Mouse (Mus musculus) T-helper 17 cell (primary cell): ENCODE measurements around the gene Fry.

Experiments
- in situ Hi-C, 2 experiments: fragments of 300-600 bp; cut with MboI, MseI; formaldehyde crosslinking; loops; 1 replicate in 1 of 2; 2 replicates in 1 of 2; pipeline ENCODE4 v1.15.1; 2025; ENCODE audit warnings: high pct_unique_total_duplicates in 2 of 2

Fry gene

GRCm38 (mm10) chr5:150167287-150167686 lies 48.8 kb downstream of the Fry start:
- in situ Hi-C loops, result no loop called here

- in situ Hi-C loops, result no loop called here
These were observed 50.3 kb downstream of the Fry start for GRCm38 (mm10) chr5:150168712-150169111.

GRCm38 (mm10) chr5:150171562-150171961 lies 53.1 kb downstream of the Fry start:
- in situ Hi-C loops, result loop anchor here in 1 of 2 experiments (5.0 kb wide), 1 partner anchor 51 kb away; no protein-coding TSS in a partner anchor

GRCm38 (mm10) chr5:150173869-150174268 lies 55.4 kb downstream of the Fry start:
- in situ Hi-C loops, result loop anchor here in 1 of 2 experiments (5.0 kb wide), 1 partner anchor 48 kb away; no protein-coding TSS in a partner anchor

DNA sequence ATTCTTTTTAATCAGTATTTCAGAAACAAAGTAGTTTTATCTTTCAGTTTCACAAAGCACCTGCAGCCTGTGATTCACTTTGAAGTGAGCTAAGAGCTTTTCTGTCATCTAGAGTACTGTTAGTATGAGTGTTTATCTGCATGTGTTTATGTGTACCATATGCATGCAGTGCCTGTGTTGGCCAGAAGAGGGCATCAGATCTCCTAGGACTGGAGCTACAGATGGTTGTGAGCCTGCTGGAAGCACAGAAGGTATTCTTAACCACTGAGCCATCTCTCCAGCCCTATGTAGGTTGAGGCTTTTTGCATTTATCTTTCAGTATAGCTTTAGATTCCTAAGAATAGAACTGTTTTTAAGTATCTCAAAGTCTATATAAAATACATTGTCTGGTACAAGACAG lies 56.5 kb downstream of the Fry start:
- in situ Hi-C loops, result loop anchor here in 1 of 2 experiments (5.0 kb wide), 1 partner anchor 47 kb away; no protein-coding TSS in a partner anchor

DNA sequence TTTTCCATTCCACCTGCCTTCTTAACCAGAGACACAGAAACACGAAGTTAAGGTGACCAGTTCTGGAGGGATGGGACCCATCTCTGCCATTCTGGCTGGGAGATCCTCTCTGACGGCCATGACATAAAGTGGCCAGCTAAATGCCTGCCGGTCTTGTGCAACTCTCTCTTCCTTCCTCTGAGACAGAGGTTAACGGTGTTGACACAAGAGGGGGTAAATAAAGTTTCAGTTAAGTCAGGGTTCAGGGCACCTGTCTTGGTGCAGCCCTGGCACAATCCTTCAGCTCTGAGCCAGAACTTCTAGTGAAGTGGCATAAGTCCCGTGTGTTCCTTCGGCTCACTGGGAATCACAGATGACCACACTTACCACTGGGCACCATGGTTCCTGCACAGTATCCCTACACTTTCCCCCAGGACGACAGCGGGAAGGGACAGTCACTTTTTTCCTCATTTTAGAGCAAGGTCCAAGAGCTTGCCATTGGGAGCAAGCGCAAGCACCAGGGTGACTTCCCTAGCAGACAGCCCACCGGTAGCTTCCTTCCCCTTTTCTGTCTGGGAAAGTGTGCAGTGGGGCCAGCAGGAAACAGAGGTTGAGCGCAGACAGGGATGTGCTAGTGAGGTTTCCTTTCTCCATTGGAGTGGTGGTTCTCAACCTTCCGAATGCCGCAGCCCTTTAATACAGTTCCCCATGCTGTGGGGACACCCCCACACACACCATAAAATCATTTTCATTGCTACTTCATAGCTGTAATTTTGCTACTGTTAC lies 58.0 kb downstream of the Fry start:
- in situ Hi-C loops, result no loop called here

DNA sequence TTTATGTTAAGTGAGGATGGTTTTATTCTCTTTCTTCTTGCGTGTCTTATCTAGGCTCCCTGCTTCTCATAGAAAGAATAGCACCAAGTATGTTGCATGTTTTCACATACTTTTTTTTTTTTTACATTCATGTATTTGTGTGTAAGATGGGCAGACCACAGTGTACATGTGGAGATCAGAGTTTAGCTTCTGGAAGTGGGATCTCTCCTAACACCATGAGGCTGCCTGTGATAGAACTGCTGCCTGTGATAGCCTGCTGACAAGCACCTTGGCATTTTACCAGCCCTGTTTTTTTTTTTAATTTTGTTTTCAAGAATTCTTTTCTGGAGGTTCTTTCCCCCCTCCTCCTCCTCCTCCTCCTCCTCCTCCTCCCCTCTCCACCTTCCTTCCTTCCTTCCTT lies 59.3 kb downstream of the Fry start:
- in situ Hi-C loops, result no loop called here

DNA sequence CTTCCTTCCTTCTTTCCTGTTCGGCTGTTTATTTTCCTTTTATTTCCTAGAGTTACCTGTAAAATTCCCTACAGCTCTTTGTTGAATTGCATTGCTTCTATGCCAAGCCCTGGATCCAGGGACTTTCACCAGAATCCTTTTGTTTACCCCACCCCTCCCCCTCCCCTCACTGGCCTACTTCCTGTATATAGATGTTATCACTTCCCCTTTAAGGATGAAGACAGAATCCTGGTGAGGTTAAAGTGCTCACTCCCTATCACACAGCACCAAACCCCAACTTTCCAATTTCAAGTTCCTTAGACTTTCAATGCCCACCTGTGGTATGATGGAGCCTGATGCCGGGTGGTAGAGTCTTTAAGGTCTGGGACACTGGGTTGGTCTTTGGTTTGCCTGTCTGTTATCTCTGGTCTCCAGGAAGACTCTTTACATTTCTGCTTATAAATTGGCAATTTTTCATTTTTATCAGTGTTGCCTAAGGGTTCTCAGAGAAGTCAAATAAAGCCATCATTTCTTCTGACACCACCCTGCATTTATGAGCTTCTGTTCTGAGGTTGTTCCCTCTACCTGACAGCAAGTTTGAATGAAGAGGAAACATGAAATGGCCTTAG lies 59.9 kb downstream of the Fry start:
- in situ Hi-C loops, result no loop called here

GRCm38 (mm10) chr5:150180985-150181607 lies 62.7 kb downstream of the Fry start:
- in situ Hi-C loops, result no loop called here

DNA sequence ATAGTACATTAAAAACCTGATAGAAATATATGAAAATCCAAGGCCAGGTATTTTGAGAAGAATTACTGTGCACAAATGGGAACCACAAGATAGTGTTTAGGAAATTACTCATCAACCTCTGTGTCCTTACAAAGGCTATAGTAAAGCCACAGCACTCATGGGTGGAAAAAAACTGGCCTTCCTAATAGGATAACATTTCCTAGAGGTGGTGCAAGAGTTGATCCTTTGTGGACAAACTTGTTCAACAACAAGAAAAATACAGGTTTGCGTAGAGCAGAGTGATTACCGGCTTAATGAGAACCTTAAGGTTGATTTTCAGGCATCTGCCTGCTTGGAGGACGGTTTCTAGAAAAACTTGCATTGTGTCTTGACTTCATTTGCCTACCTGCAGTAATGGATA lies 66.5 kb downstream of the Fry start:
- in situ Hi-C loops, result no loop called here

DNA sequence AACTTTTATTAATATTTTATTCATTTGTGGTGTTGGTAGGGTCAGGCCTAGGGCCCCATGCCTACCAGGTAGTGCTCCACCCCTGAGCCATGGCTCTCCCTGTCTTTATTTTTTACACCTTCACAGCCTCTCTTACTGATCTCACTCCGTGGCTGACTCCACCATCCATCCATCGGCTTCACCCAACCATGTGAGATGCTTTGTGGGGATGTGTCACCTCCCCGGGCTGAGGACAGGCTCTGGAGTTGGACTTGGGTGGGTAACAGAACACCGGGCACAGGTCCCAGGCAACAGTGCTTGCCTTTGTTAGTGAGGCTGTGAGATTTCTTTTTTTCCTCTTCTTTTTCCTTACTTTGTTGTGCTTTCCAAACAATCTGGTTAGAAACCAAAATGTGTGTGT lies 67.7 kb downstream of the Fry start:
- in situ Hi-C loops, result no loop called here

- in situ Hi-C loops, result no loop called here
These were observed 68.2 kb downstream of the Fry start for GRCm38 (mm10) chr5:150186676-150187075.

DNA sequence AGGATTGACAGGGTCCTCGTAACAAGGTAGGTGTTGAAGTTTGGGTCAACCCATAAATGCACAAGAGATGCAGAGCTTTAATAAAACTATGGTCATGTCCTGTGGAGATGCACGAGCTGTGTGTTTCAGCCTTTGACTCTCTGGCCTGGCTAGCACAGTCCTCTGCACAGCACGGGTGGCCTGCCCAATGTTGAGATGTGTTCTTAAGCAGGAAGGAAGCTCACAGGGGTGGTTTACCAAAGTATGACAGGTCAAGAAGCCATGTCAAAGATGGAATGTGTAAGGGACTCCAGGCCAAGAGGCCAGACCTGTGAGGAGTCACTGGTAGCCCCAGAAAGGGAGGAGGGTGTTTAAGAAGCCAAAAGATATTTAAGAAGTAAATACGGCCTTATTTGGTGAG lies 69.6 kb downstream of the Fry start:
- in situ Hi-C loops, result no loop called here

DNA sequence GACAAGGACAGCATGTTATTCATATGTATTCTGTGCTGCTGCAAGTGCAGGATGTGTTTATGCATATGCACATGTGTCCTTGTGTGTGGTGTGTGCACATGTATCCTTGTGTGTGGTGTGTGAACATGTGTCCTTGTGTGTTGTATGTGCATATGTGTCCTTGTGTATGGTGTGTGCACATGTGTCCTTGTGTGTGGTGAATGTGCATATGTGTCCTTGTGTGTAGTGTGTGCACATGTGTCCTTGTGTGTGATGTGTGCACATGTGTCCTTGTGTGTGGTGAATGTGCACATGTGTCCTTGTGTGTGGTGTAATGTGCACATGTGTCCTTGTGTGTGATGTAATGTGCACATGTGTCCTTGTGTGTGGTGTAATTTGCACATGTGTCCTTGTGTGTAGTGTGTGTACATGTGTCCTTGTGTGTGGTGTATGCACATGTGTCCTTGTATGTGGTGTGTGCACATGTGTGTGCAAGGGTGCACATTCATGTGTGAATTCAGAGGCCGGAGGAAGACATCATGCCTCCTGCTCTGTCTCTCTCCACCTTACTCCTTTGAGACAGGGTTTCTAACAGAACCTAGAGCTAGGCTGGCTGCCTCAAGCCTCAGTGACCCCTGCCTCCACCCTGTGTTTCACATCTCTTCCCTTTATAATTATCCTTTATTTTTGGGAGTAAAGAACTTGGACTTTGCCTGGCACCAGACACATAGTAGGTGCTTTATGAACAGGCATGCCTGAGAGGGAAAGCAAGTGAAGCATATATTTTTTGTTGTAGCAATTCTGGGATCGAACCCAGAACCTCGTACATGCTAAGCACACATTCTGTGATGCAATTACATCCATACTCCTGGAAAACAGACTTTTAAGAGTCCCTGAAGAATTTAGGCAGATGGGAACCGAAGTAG lies 72.3 kb downstream of the Fry start:
- in situ Hi-C loops, result no loop called here

GRCm38 (mm10) chr5:150195514-150196210 lies 77.2 kb downstream of the Fry start:
- in situ Hi-C loops, result no loop called here

DNA sequence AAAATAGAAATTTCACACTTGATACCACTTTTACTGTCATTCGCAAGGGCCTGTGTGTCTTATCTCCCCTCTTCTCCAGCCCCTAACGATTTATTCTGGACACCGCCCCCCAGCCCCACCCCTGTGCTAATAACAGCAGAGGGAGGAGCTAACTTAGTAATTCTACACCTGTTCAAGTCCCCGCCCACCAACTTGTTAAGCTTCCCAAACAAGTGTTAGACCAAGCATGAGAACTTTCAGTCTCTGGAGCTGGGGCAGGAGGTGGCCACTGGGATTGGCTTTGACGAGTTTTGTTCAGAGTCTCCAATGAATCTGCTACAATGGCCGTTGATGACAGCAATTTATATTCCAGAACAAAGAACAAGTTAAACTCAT lies 77.8 kb downstream of the Fry start:
- in situ Hi-C loops, result no loop called here

- in situ Hi-C loops, result no loop called here
These were observed 78.5 kb downstream of the Fry start for GRCm38 (mm10) chr5:150196881-150197311.

GRCm38 (mm10) chr5:150206749-150207148 lies 88.3 kb downstream of the Fry start:
- in situ Hi-C loops, result no loop called here

DNA sequence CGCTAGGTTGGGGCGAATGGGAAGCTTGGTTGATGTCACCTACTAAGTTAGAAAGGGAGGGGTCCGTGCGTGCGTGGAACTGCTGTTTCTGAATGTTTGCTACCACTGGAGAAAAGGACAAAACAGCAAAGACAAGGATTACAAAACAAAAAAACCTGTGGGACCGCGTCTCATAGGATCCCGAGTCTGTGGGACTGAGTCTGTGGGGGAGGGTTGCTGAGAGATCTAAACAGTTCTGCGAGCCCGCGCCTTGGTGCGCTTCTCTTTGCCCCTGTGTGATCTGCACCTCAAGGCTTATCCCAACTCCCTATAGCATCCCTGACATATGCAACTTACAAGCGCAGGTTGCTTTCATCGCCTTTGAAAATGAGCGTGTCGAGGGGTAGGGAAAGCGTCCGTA lies 89.2 kb downstream of the Fry start:
- in situ Hi-C loops, result no loop called here

DNA sequence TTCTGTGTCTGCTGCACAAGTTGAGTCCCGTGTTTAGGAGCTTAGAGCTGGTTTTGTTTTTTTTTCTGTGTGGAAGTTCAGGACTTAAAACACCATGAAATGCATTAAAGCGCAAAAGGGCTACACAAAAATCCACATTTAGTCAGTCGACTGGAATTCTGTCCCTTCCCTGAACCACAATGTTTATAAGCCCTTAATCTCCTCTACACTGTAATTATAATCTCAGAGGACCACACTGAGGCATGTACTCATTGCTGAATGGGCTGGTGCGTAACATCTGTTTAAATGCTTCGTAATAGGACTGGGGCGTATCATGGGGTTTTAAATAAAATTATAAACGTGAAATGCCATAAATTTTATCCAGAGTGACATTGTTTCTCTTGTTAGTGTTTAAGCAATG lies 89.6 kb downstream of the Fry start:
- in situ Hi-C loops, result no loop called here

DNA sequence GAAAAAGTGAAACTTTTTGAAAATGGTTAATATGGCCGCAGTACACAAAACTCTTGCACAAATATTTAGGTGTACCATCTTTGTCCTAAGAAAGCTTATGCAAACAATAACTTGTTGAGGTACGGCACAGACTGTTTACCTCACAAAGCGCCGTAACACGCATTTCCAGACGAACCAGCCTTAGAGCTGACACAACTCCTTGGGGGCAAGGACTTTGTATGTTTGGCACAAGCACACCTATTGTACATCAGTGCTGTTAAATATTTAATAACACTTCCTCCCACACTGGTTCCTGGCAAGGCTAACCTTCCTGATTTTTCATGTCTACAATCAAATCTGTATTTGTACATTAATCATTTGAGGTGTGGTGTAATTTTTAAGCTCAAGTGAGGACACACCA lies 95.6 kb downstream of the Fry start:
- in situ Hi-C loops, result no loop called here
